Mouse (Mus musculus) right cerebral cortex, postnatal 10 days (tissue): ENCODE data around the gene Zfp180.
A peak's percentile ranks its signal among the peaks of the same experiment; 100 is the strongest.
"Not testable (repeated sequence)": the region's sequence is repeated elsewhere in the genome, so short reads cannot be mapped to it uniquely, and the experiment has no call there.

Experiments used
- DNase-seq, 2 experiments: peaks; one replicate each; pipeline ENCODE4 v3.0.0; 2021; ENCODE audit warnings: low spot score in 2 of 2

Gene Zfp180

DNA sequence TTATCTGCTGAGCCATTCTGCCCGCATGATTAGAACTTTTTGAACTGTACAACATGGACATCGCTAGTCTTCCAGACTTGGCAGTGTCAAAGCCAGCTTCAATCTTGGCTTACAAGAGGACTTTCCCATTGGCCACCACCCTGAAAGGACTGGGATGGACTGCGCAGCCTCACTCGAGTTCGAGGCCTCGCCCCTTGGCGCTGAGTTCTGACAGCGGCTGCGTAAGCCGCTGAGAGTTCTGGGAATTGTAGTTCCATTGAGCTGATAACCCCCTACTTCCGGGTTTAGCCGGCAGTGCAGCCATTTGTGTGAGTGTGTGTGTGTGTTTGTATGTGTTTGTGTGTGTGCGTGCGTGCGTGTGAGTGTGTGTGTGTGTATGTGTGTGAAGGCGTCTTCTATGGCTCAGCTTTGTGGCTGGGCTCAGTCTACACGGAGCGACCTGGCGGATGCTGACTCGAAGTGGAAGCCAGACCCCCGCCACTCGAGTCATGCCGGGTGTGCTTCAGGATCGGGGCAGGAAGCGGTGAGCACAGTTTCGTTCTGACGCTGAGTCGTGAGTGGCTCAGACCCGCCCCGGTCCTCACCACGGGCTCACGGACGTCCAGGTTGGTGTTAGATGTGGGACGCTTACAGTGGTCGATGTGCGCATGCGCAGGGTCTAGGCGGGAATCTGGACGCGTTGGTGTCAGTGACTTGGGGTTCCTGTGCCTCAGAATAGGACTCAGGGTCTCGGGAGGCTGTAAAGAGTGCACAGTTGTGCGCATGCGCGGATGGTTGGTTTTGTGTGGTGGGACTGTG, at the start of gene Zfp180:
Zfp180 (plus strand) TSS at position 291 of the 798 bp plus-strand sequence.
- DNase-seq, result peak; percentile 98

- no peak for DNase-seq
Observed at GRCm38 (mm10) chr7:24052660-24053304, 28.9 kb upstream of the Zfp180 start, which contains the start of gene Vmn1r183. Vmn1r183 (plus strand) TSS chr7:24053254.

- DNase-seq, result not testable (repeated sequence)
Observed at GRCm38 (mm10) chr7:24074424-24074823, 7.3 kb upstream of the Zfp180 start.

- DNase-seq, result peak in 1 of 2 experiments; percentile 30
Observed at GRCm38 (mm10) chr7:24082457-24083235, 922 bp downstream of the Zfp180 start.

- DNase-seq, result no peak
Observed at GRCm38 (mm10) chr7:24086871-24087270, 5.1 kb downstream of the Zfp180 start.

GRCm38 (mm10) chr7:24087485-24088125, 5.9 kb downstream of the Zfp180 start:
- DNase-seq, result no peak

- peak in 1 of 2 experiments; percentile 21 for DNase-seq
Observed at GRCm38 (mm10) chr7:24104403-24104802, 22.7 kb downstream of the Zfp180 start.

DNA sequence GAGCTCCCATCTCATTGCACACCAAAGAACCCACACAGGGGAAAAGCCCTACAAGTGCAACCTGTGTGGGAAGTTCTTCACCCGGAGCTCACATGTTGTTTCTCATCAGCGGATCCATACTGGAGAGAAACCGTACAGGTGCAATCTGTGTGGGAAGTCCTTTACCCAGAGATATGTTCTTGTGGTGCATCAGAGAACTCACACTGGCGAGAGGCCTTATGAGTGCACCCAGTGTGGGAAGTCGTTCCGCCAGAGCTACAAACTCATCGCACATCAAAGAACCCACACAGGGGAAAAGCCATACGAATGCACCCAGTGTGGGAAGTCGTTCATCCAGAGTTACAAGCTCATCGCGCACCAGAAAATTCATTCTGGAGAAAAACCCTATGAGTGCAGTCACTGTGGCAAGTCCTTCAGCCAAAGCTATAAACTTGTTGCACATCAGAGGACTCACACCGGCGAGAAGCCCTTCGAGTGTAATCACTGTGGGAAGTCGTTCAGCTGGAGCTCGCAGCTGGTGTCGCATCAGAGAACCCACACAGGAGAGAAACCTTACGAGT, 23.5 kb downstream of the Zfp180 start:
- peak in 1 of 2 experiments; percentile 21 for DNase-seq

- peak in 1 of 2 experiments; percentile 13 for DNase-seq
Observed at GRCm38 (mm10) chr7:24110839-24111238, 29.1 kb downstream of the Zfp180 start.

- DNase-seq, result no peak
Observed at GRCm38 (mm10) chr7:24111772-24112155, 30.0 kb downstream of the Zfp180 start.

GRCm38 (mm10) chr7:24112156-24112856, 30.6 kb downstream of the Zfp180 start, which contains the start of gene Zfp112:
Zfp112 (plus strand) TSS chr7:24112314.
- peak; percentile 88 to 93 for DNase-seq

DNA sequence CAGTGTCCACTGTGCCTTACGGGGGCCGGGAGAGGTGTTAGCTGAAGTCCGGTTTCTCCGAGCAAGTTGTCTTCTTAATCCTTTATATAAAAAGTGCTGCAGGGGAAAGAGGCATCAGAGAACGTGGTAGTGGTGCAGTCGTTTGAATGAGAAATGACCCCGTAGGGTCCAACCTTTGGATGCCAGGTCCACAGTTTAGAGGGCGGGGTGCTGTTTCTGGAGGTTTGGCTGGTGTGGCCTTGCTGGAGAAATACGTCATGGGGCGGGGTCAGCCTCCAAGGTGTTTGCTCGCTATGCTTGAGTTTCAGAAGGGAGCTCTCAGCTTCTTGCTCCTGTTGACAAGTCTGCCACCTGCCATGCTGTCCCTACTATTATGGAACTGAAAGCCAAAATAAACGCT, 31.3 kb downstream of the Zfp180 start:
- DNase-seq, result peak; percentile 53 to 70

DNA sequence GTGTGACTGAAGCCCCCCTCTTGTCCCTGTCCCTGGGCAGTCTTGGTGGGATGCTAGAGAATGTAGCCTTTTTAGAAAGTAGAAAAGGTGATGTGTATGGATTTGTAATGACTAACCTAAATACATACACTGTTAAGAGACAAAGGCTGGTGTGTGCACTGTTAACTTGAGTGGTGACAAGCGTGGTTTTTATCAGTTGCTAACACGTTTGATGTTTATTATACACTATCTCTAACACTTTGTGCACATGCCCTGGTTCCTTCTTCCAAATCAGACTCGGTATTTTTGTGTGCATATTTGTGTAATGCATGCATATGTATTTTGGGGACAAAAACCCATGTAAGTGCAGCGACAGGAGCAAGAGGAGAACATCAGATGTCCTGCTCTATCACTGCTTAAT, 34.9 kb downstream of the Zfp180 start:
- DNase-seq, result no peak

GRCm38 (mm10) chr7:24133425-24133995, 51.8 kb downstream of the Zfp180 start:
- no peak for DNase-seq

DNA sequence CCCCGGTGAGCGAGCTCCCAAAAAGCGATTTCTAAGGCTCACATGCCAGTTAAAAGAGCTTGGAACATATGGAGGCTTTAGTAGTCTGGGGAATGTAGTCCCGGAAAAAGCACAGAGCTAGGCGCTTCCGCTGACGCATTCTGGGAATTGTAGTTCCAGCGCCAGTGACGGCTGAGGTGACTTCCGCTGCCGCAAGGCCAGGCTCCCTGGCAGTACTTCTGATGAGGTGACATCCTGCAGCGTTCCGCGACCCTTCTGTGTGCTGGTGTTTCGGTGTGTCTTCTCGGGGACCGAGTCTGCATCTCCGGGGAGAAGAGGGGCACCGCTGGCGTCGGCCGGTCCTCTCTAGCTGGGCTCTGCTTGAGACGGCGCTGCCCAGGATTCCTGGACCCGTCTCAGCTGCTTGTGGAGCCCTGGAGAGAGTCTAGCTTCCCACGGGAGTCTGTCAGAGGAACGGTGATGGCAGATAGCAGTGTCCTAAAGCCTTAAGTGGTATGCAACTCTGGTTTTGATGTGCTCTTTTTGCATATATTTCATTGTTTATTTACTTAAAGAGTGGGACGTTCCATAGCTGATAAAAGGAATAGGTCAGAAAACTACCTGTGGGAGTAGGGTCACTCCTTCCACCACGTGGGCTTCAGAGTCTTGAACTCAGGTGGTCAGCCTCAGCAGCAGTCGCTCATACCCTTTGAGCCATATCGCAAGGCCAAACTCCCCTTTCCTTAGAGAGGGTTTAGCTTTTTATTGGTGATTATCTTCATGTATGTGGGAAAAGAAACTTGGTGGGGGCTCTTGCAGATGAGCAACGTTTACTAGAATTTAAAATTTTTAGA, 52.5 kb downstream of the Zfp180 start, which contains the start of gene Zfp235:
Zfp235 (plus strand) TSS at position 174 of the 833 bp plus-strand sequence.
- DNase-seq, result peak; percentile 93 to 95

- DNase-seq, result no peak
Observed at GRCm38 (mm10) chr7:24142566-24142965, 60.8 kb downstream of the Zfp180 start.

GRCm38 (mm10) chr7:24153272-24153671, 71.5 kb downstream of the Zfp180 start:
- no peak for DNase-seq
